Mouse (Mus musculus) limb, embryonic 13.5 days (tissue): ENCODE measurements around the gene Sh3yl1. TPM values are rescaled to one million over a fixed set of nuclear protein-coding genes. Genes with fewer than 3 reads are reported as not detected.

ENCODE experiments used
- ATAC-seq: fragments of 200-750 bp; cut with Nextera tagmentation; 2 replicates; pipeline ENCODE4 v1.8.0; 2017; ENCODE audit warnings: low read depth, moderate number of reproducible peaks, moderate TSS enrichment; ENCODE audit not compliant: low FRiP score
- H3K27ac ChIP-seq: fragments of 300-500 bp; sonication (generic); 2 replicates; pipeline ENCODE4 v1.5.1; 2015; ENCODE audit warnings: inconsistent platforms, mild to moderate bottlenecking, moderate library complexity
- H3K27me3 ChIP-seq: fragments of 300-500 bp; sonication (generic); 2 replicates; pipeline ENCODE4 v1.6.1; 2015; ENCODE audit warnings: mild to moderate bottlenecking, inconsistent platforms
- H3K36me3 ChIP-seq: fragments of 300-500 bp; sonication (generic); 2 replicates; pipeline ENCODE4 v1.6.1; 2015; ENCODE audit warnings: inconsistent platforms, mild to moderate bottlenecking, moderate library complexity
- H3K4me1 ChIP-seq: fragments of 300-500 bp; sonication (generic); 2 replicates; pipeline ENCODE4 v1.6.1; 2015; ENCODE audit warnings: inconsistent platforms
- H3K4me2 ChIP-seq: fragments of 300-500 bp; sonication (generic); replicated peaks from 2 replicates; pipeline ENCODE4 v1.6.1; 2015; ENCODE audit warnings: inconsistent platforms, mild to moderate bottlenecking, moderate library complexity
- H3K4me3 ChIP-seq: fragments of 300-500 bp; sonication (generic); 2 replicates; pipeline ENCODE4 v1.5.1; 2015; ENCODE audit warnings: moderate library complexity, mild to moderate bottlenecking, inconsistent platforms
- H3K9ac ChIP-seq: fragments of 300-500 bp; sonication (generic); 2 replicates; pipeline ENCODE4 v1.6.1; 2015; ENCODE audit warnings: mild to moderate bottlenecking, inconsistent platforms
- H3K9me3 ChIP-seq: fragments of 300-500 bp; sonication (generic); 2 replicates; pipeline ENCODE4 v1.6.1; 2016; ENCODE audit warnings: inconsistent platforms
- WGBS: fragments of 180-500 bp; shearing (Covaris S2); methylation state at CpG from one replicate; pipeline ENCODE4 v1.1.7; 2015; 5-methylcytosine and 5-hydroxymethylcytosine counted together
- polyA plus RNA-seq: library from polyadenylated mRNA; unstranded; fragments of >200 nt; fragmentation: Nextera tagmentation; extraction: Ambion mirVana; gene quantifications from 2 replicates; pipeline ENCODE4 v1.2.1, GENCODE M21; 2015

Sh3yl1 gene
- polyA plus RNA-seq, 1 experiment from 2014 or later, result 14.5 TPM

- no peak overlapping the region for H3K4me3 ChIP-seq
- no peak overlapping the region for H3K27ac ChIP-seq
- ATAC-seq, result no peak
- H3K27me3 ChIP-seq, result no peaks in the 10 kb centered on the region
- no peaks in the 10 kb centered on the region for H3K9me3 ChIP-seq
- no peak overlapping the region for H3K4me2 ChIP-seq
- H3K36me3 ChIP-seq, result peaks cover 17% of the 10 kb centered on the region
- WGBS, result 91% methylated on average over 1 of the region's 1 CpGs
- H3K9ac ChIP-seq, result no peak overlapping the region
- peaks cover 22% of the 10 kb centered on the region for H3K4me1 ChIP-seq
Observed at GRCm38 (mm10) chr12:30908658-30909057, 2.8 kb upstream of the Sh3yl1 start.

DNA sequence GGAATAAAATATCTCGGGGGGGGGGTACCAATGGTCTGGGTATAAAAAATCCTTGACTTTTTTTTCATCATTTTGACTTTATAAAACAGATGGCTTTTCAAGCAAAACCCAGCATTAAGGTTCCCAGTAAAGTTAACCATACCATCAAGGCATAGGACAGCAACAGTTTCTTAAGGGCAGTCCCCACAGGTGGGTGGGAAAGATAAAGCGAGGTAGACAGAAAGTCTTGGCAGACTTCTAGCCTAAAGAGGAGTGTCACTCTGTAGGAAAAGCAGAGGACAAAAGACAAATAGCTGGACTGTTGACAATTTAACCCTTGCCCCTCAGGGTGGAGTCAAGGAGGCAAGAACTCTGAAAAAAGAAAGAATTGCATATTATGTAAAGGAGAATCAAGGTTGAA is 1.6 kb upstream of the Sh3yl1 start:
- Histone ChIP-seq H3K27me3 (no peaks in the 10 kb centered on the region), H3K9me3 (no peaks in the 10 kb centered on the region), H3K4me2 (peak overlapping the region; percentile 93; the same call in 1 of the 2 replicates), H3K27ac (no peak overlapping the region), H3K4me3 (no peak overlapping the region), H3K36me3 (peaks cover 7% of the 10 kb centered on the region; the same call in 1 of the 2 replicates), H3K4me1 (peaks cover 22% of the 10 kb centered on the region), H3K9ac (no peak overlapping the region)
- ATAC-seq, result no peak
- 85% methylated on average over 2 of the region's 2 CpGs for WGBS

DNA sequence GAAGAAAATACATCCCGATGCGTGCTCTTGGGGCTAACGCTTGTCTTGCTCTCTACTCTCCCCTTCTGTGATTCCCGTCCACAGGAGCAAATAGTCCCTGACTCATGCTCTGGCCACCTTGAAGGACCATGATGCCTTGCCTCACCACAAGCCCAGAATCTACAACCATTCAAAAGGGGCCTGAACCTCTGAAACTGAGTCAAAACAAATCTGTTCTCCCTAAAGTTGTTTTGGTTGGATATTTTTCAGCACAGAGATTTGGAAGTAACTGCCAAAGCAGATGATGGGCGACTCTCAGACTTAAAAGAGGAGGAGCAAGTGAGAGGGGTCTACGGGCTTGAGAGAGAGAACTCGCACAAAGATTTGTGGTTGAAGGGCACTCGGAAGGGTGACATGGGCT is 608 bp upstream of the Sh3yl1 start:
- Histone ChIP-seq H3K9ac (peak overlapping the region; percentile 85), H3K4me3 (peak overlapping the region; percentile 69), H3K4me1 (peaks cover 22% of the 10 kb centered on the region), H3K36me3 (peaks cover 7% of the 10 kb centered on the region; the same call in 1 of the 2 replicates), H3K9me3 (no peaks in the 10 kb centered on the region), H3K27me3 (no peaks in the 10 kb centered on the region), H3K27ac (peak overlapping the region; percentile 11; the same call in 1 of the 2 replicates), H3K4me2 (peak overlapping the region; percentile 93)
- WGBS, result 17% methylated on average over 8 of the region's 8 CpGs
- ATAC-seq, result no peak

GRCm38 (mm10) chr12:30912048-30912381 is 547 bp downstream of the Sh3yl1 start:
- H3K27me3 ChIP-seq, result no peaks in the 10 kb centered on the region
- WGBS, result under 1% methylated on average over 19 of the region's 19 CpGs
- peaks cover 7% of the 10 kb centered on the region; the same call in 1 of the 2 replicates for H3K36me3 ChIP-seq
- peak overlapping the region; percentile 69 for H3K4me3 ChIP-seq
- no peaks in the 10 kb centered on the region for H3K9me3 ChIP-seq
- no peak overlapping the region for H3K27ac ChIP-seq
- H3K9ac ChIP-seq, result peak overlapping the region; percentile 85
- H3K4me1 ChIP-seq, result peaks cover 22% of the 10 kb centered on the region
- peak overlapping the region; percentile 93 for H3K4me2 ChIP-seq
- peak; percentile 62; the same call in 1 of the 2 replicates for ATAC-seq

DNA sequence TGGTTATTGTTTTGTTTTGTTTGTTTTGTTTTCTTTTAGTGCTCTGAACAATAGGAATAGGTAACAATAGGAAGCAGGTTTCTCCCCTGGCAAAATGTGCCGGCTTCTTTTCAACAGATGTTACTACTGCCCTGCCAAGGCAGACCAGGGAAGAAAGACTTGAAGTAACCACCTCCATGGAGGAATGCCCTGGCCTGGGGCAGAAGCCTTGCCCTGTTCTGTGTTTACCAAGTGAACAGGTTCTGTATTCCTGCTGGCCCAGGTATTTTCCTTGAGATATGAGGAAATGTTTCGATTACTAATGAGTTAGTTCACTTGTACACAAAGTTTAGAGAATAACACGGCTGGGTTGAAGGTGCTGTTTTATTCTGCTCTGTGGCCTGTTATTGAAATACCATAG is 1.4 kb downstream of the Sh3yl1 start:
- Histone ChIP-seq H3K9ac (no peak overlapping the region), H3K36me3 (peaks cover 7% of the 10 kb centered on the region; the same call in 1 of the 2 replicates)
- no peak for ATAC-seq

GRCm38 (mm10) chr12:30922401-30922800 is 10.9 kb downstream of the Sh3yl1 start:
- 81% methylated on average over 3 of the region's 3 CpGs for WGBS
- Histone ChIP-seq H3K36me3 (peaks cover 4% of the 10 kb centered on the region), H3K4me2 (no peak overlapping the region), H3K9ac (no peak overlapping the region), H3K4me1 (no peaks in the 10 kb centered on the region), H3K9me3 (no peaks in the 10 kb centered on the region), H3K4me3 (no peak overlapping the region), H3K27me3 (no peaks in the 10 kb centered on the region), H3K27ac (no peak overlapping the region)
- ATAC-seq, result no peak

More for the DNA sequence above, 1.4 kb downstream of the Sh3yl1 start:
- Histone ChIP-seq H3K9me3 (no peaks in the 10 kb centered on the region), H3K4me1 (peaks cover 22% of the 10 kb centered on the region), H3K4me3 (peak overlapping the region; percentile 69), H3K27me3 (no peaks in the 10 kb centered on the region), H3K27ac (no peak overlapping the region), H3K4me2 (peak overlapping the region; percentile 93)
- WGBS, result 70% methylated on average over 3 of the region's 3 CpGs

DNA sequence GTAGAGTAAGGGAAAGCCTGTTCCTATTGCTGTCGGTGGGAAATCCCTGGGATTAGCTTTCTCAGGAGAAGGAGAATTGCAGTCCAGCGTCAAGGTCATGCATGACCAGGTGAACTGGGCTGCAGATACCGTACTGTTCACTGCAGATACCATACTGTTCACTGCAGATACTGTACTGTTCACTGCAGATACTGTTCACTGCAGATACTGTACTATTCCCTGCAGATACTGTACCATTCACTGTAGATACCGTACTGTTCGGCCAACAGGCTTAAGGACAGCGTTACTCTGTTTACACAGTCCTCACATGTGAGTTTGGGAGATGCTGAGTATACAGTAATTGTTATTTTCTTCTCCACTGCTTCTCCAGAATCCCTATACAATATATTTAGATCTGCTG is 16.7 kb downstream of the Sh3yl1 start:
- 84% methylated on average over 6 of the region's 6 CpGs for WGBS
- ATAC-seq, result no peak
- no peak overlapping the region for H3K4me2 ChIP-seq

DNA sequence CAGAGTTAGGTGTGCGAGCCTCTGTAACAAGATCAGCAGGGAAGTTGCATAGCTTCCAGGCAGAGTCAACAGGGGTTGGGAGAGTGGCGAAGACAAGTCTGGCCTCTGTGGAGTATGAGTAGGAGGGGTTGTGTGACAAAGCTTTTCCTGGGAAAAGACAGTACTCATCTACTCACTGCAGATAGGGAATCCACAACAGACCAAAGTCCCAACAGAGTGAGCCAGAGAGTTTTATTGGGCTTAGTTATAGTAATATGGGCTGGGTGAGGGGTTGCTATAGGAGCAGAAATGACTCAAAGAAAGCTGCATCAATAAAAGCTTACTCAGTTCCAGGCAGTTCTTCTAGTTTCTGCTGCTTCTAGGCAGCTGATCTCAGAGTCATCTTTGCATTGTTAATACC is 21.8 kb downstream of the Sh3yl1 start:
- H3K27me3 ChIP-seq, result no peaks in the 10 kb centered on the region
- 76% methylated on average over 2 of the region's 2 CpGs for WGBS
- no peaks in the 10 kb centered on the region for H3K36me3 ChIP-seq
- H3K4me3 ChIP-seq, result no peak overlapping the region
- H3K4me1 ChIP-seq, result no peaks in the 10 kb centered on the region
- H3K27ac ChIP-seq, result no peak overlapping the region
- H3K4me2 ChIP-seq, result no peak overlapping the region
- H3K9me3 ChIP-seq, result no peaks in the 10 kb centered on the region
- ATAC-seq, result no peak
- H3K9ac ChIP-seq, result no peak overlapping the region

More for the DNA sequence above, 16.7 kb downstream of the Sh3yl1 start:
- Histone ChIP-seq H3K36me3 (no peaks in the 10 kb centered on the region; the same call in 1 of the 2 replicates), H3K27me3 (no peaks in the 10 kb centered on the region), H3K9me3 (no peaks in the 10 kb centered on the region), H3K9ac (no peak overlapping the region), H3K27ac (no peak overlapping the region), H3K4me1 (no peaks in the 10 kb centered on the region), H3K4me3 (no peak overlapping the region)

GRCm38 (mm10) chr12:30936899-30937298 is 25.4 kb downstream of the Sh3yl1 start:
- Histone ChIP-seq H3K4me2 (no peak overlapping the region), H3K9ac (no peak overlapping the region), H3K27ac (no peak overlapping the region), H3K36me3 (peaks cover 3% of the 10 kb centered on the region; the same call in 1 of the 2 replicates), H3K9me3 (no peaks in the 10 kb centered on the region), H3K4me3 (no peak overlapping the region), H3K27me3 (no peaks in the 10 kb centered on the region), H3K4me1 (no peaks in the 10 kb centered on the region)
- WGBS, result 60% methylated on average over 2 of the region's 2 CpGs
- ATAC-seq, result no peak

DNA sequence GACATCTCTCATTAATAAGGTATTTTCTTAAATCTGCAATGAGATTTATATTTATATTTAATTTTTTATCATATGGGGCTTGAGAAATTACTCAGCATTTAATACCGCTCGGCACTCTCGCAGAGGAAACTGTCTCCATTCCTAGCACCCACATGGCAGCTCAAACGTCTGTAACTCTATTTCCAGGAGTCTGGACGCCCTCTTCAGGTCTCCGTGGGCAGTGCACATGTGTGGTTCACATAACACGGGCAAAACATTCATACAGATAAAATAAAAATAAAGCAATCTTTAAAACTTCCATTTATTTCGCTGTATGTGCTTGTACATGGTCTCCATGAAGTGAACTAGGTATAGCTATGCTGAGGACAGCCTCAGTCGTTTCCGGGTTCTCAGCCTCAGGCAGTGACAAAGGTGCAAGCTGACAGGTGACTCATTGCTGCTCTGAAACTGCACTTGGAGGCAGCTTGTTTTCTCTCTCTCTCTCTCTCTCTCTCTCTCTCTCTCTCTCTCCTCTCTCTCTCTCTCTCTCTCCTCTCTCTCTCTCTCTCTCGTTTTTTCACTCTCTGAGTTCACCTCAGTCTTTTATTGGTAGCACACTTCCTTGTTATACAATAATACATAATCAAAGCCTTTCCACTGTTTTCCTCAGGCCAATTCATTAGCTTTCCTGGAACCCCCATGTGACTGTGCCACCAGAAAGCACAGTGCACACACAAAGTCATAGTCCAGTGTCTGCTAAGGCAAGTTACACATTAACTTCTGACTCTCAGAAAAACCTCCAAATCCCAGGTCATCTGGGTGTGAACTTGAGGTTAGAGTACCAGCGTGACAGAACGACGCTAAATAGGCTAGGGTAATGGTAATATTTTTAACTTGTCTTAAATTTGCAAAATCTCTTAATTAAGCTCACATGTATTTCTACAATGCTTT is 31.9 kb downstream of the Sh3yl1 start:
- no peak overlapping the region for H3K4me3 ChIP-seq

DNA sequence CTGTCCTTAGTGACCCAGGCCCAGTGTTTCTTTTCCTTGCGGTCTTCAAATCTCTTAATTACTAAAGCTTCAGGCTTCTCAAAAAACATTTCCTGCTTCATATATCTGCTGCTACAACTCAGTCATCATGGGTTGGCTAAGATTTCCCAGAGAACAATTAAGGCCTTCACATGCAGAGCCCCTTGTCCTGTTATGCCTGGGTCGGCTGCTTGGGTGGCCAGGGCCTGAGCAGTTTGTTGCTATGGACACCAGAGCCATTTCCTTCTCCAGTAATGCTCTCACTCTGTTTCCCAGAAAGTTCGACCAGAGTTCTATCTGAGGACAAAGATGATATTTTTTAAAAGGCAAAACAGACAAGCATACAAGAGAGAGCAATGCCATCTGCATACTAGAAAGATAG is 32.7 kb downstream of the Sh3yl1 start:
- H3K9me3 ChIP-seq, result no peaks in the 10 kb centered on the region

More for the DNA sequence above, 31.9 kb downstream of the Sh3yl1 start:
- 81% methylated on average over 14 of the region's 14 CpGs for WGBS
- Histone ChIP-seq H3K36me3 (peaks cover 7% of the 10 kb centered on the region), H3K27me3 (no peaks in the 10 kb centered on the region), H3K9ac (no peak overlapping the region), H3K4me1 (no peaks in the 10 kb centered on the region), H3K9me3 (no peaks in the 10 kb centered on the region), H3K4me2 (no peak overlapping the region), H3K27ac (no peak overlapping the region)
- no peak for ATAC-seq

DNA sequence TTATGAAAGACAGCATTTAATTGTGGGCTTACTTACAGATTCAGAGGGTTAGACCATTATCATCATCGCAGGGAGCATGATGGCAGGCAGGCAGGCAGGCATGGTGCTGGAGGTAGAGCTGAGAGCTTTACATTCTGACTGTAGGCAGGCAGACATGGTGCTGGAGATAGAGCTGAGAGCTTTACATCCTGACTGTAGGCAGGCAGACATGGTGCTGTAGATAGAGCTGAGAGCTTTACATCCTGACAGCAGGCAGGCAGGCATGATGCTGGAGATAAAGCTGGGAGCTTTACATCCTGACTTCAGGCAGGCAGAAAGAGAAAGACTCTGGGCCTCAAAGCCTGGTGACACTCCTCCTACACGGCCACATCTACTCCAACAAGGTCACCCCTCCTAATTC is 59.2 kb downstream of the Sh3yl1 start:
- H3K4me3 ChIP-seq, result no peak overlapping the region
- no peaks in the 10 kb centered on the region for H3K36me3 ChIP-seq
- no peaks in the 10 kb centered on the region for H3K4me1 ChIP-seq
- 77% methylated on average over 2 of the region's 2 CpGs for WGBS
- no peak overlapping the region for H3K27ac ChIP-seq
- no peaks in the 10 kb centered on the region for H3K9me3 ChIP-seq
- ATAC-seq, result no peak
- H3K4me2 ChIP-seq, result no peak overlapping the region
- no peaks in the 10 kb centered on the region for H3K27me3 ChIP-seq
- no peak overlapping the region for H3K9ac ChIP-seq

More for the DNA sequence above, 32.7 kb downstream of the Sh3yl1 start:
- Histone ChIP-seq H3K27me3 (no peaks in the 10 kb centered on the region), H3K4me3 (no peak overlapping the region), H3K4me1 (no peaks in the 10 kb centered on the region), H3K27ac (no peak overlapping the region), H3K9ac (no peak overlapping the region), H3K36me3 (peaks cover 7% of the 10 kb centered on the region), H3K4me2 (no peak overlapping the region)
- ATAC-seq, result no peak
- 43% methylated on average over 3 of the region's 3 CpGs for WGBS
